Mouse (Mus musculus) spleen, adult 2 months (tissue): ENCODE measurements around the gene Fcna.

Experiments
- CTCF ChIP-seq: fragments of 200-500 bp; IDR thresholded peaks from 2 replicates; pipeline ENCODE4 v1.5.1; 2011; ENCODE audit warnings: mild to moderate bottlenecking, inconsistent platforms; ENCODE audit not compliant: insufficient read depth, insufficient read length, insufficient replicate concordance; ENCODE audit errors: extremely low read depth
- POLR2A ChIP-seq: fragments of 200-500 bp; IDR thresholded peaks from 2 replicates; pipeline ENCODE4 v1.6.1; 2011; ENCODE audit warnings: low read depth, low read length, inconsistent platforms

GRCm38 (mm10) chr2:25664125-25664524 lies 36.3 kb upstream of the Fcna start:
- TF ChIP-seq CTCF = no peak
- no peak for TF ChIP-seq POLR2A
